Mouse (Mus musculus): ENCODE results near the gene Cables2. TPM values are rescaled to one million over a fixed set of nuclear protein-coding genes. Genes with fewer than 3 reads are reported as not detected.

Cables2 gene
- total RNA-seq (2021) = 10 to 100 TPM; 26.5 to 31.7 TPM

- DNase-seq (ENCODE audit: low spot score in 2 of 2) = peak; percentile 88 to 90
- intact Hi-C loops (cut with DNase I) = no loop called here
Measured at GRCm38 (mm10) chr2:180273394-180274244, at the start of gene Cables2. Cables2 (minus strand) TSS chr2:180273496.

GRCm38 (mm10) chr2:180322674-180323355, 49.5 kb upstream of the Cables2 start:
- no peak for DNase-seq (ENCODE audit: low spot score in 2 of 2)
- intact Hi-C loops (cut with DNase I) = no loop called here

GRCm38 (mm10) chr2:180320216-180320615, 46.9 kb upstream of the Cables2 start:
- no peak for DNase-seq (ENCODE audit: low spot score in 2 of 2)

GRCm38 (mm10) chr2:180317591-180317990, 44.3 kb upstream of the Cables2 start:
- DNase-seq (ENCODE audit: low spot score in 2 of 2) = no peak
- intact Hi-C loops (cut with DNase I) = no loop called here

More at GRCm38 (mm10) chr2:180320216-180320615, 46.9 kb upstream of the Cables2 start:
- intact Hi-C loops (cut with DNase I) = no loop called here

GRCm38 (mm10) chr2:180314292-180314691, 41.0 kb upstream of the Cables2 start:
- intact Hi-C loops (cut with DNase I) = no loop called here
- DNase-seq (ENCODE audit: low spot score in 2 of 2) = no peak

GRCm38 (mm10) chr2:180311147-180311546, 37.9 kb upstream of the Cables2 start:
- intact Hi-C loops (cut with DNase I) = no loop called here

GRCm38 (mm10) chr2:180307680-180308079, 34.4 kb upstream of the Cables2 start:
- no peak for DNase-seq (ENCODE audit: low spot score in 2 of 2)
- intact Hi-C loops (cut with DNase I) = no loop called here

More at GRCm38 (mm10) chr2:180311147-180311546, 37.9 kb upstream of the Cables2 start:
- no peak for DNase-seq (ENCODE audit: low spot score in 2 of 2)

GRCm38 (mm10) chr2:180306423-180307168, 33.3 kb upstream of the Cables2 start:
- DNase-seq (ENCODE audit: low spot score in 2 of 2) = no peak
- intact Hi-C loops (cut with DNase I) = no loop called here

- intact Hi-C loops (cut with DNase I) = no loop called here
Measured at GRCm38 (mm10) chr2:180306009-180306408, 32.7 kb upstream of the Cables2 start.

GRCm38 (mm10) chr2:180305490-180305889, 32.2 kb upstream of the Cables2 start:
- intact Hi-C loops (cut with DNase I) = no loop called here
- no peak for DNase-seq (ENCODE audit: low spot score in 2 of 2)

More at GRCm38 (mm10) chr2:180306009-180306408, 32.7 kb upstream of the Cables2 start:
- DNase-seq (ENCODE audit: low spot score in 2 of 2) = no peak

- no peak for DNase-seq (ENCODE audit: low spot score in 2 of 2)
- intact Hi-C loops (cut with DNase I) = no loop called here
Measured at GRCm38 (mm10) chr2:180304554-180304953, 31.3 kb upstream of the Cables2 start.

- intact Hi-C loops (cut with DNase I) = no loop called here
- DNase-seq (ENCODE audit: low spot score in 2 of 2) = no peak
Measured at GRCm38 (mm10) chr2:180303468-180303867, 30.2 kb upstream of the Cables2 start.

GRCm38 (mm10) chr2:180302201-180302600, 28.9 kb upstream of the Cables2 start:
- intact Hi-C loops (cut with DNase I) = no loop called here
- DNase-seq (ENCODE audit: low spot score in 2 of 2) = no peak

- DNase-seq (ENCODE audit: low spot score in 2 of 2) = no peak
Measured at GRCm38 (mm10) chr2:180300771-180301170, 27.5 kb upstream of the Cables2 start.

GRCm38 (mm10) chr2:180300252-180300651, 27.0 kb upstream of the Cables2 start:
- intact Hi-C loops (cut with DNase I) = no loop called here
- no peak for DNase-seq (ENCODE audit: low spot score in 2 of 2)

More at GRCm38 (mm10) chr2:180300771-180301170, 27.5 kb upstream of the Cables2 start:
- intact Hi-C loops (cut with DNase I) = no loop called here

- no peak for DNase-seq (ENCODE audit: low spot score in 2 of 2)
- intact Hi-C loops (cut with DNase I) = loop anchor here (5.0 kb wide), 1 partner anchor 124 kb away; no protein-coding TSS in a partner anchor
Measured at GRCm38 (mm10) chr2:180292906-180293305, 19.6 kb upstream of the Cables2 start.

GRCm38 (mm10) chr2:180292026-180292425, 18.7 kb upstream of the Cables2 start:
- no peak for DNase-seq (ENCODE audit: low spot score in 2 of 2)
- intact Hi-C loops (cut with DNase I) = loop anchor here (5.0 kb wide), 1 partner anchor 125 kb away; no protein-coding TSS in a partner anchor

GRCm38 (mm10) chr2:180291566-180291965, 18.3 kb upstream of the Cables2 start:
- intact Hi-C loops (cut with DNase I) = loop anchor here (5.0 kb wide), 1 partner anchor 126 kb away; no protein-coding TSS in a partner anchor
- DNase-seq (ENCODE audit: low spot score in 2 of 2) = no peak

GRCm38 (mm10) chr2:180290503-180290902, 17.2 kb upstream of the Cables2 start:
- intact Hi-C loops (cut with DNase I) = loop anchor here (5.0 kb wide), 1 partner anchor 127 kb away; no protein-coding TSS in a partner anchor
- no peak for DNase-seq (ENCODE audit: low spot score in 2 of 2)

All from left cerebral cortex, postnatal 36 days (tissue).